Mouse (Mus musculus) hindbrain, embryonic 10.5 days (tissue): ENCODE data around the gene Tbx21. TPM values are rescaled to one million over a fixed set of nuclear protein-coding genes. Genes with fewer than 3 reads are reported as not detected.

Experiments used
- polyA plus RNA-seq: library from polyadenylated mRNA; unstranded; fragments of >200 nt; fragmentation: Nextera tagmentation; extraction: Ambion mirVana; gene quantifications from 2 replicates; pipeline ENCODE4 v1.2.1, GENCODE M21; 2016

The Tbx21 gene
- polyA plus RNA-seq, 1 experiment from 2014 or later: 0.29 TPM

Other genes with a start within 250 kb of the Tbx21 start
- 112 and 124 TPM in 2 replicates for gene Cdk5rap3, start 198.8 kb downstream of the Tbx21 start, polyA plus RNA-seq
- gene Prr15l, start 187.2 kb downstream of the Tbx21 start, polyA plus RNA-seq: 0.37 and 0.75 TPM in 2 replicates
- 31.4 and 36.4 TPM in 2 replicates for gene Pnpo, start 171.3 kb downstream of the Tbx21 start, polyA plus RNA-seq
- 29.5 and 31.4 TPM in 2 replicates for gene Sp2, start 132.4 kb downstream of the Tbx21 start, polyA plus RNA-seq
- gene Sp6, start 101.9 kb downstream of the Tbx21 start, polyA plus RNA-seq: 1.6 and 2.3 TPM in 2 replicates
- 38.3 and 39.4 TPM in 2 replicates for gene Scrn2, start 85.4 kb downstream of the Tbx21 start, polyA plus RNA-seq
- 3.5 and 6.8 TPM in 2 replicates for gene Lrrc46, start 73.9 kb downstream of the Tbx21 start, polyA plus RNA-seq
- gene Mrpl10, start 73.8 kb downstream of the Tbx21 start, polyA plus RNA-seq: 78.9 and 80.7 TPM in 2 replicates
- gene Osbpl7, start 64.7 kb downstream of the Tbx21 start, polyA plus RNA-seq: 9.4 and 10.7 TPM in 2 replicates
- gene Tbkbp1, start 36.2 kb upstream of the Tbx21 start, polyA plus RNA-seq: 3.6 and 6.4 TPM in 2 replicates
- 62.5 and 88.4 TPM in 2 replicates for gene Kpnb1, start 72.5 kb upstream of the Tbx21 start, polyA plus RNA-seq
- 98.7 and 103 TPM in 2 replicates for gene Npepps, start 165.3 kb upstream of the Tbx21 start, polyA plus RNA-seq
- gene Mrpl45, start 200.4 kb upstream of the Tbx21 start, polyA plus RNA-seq: 50.8 and 63.5 TPM in 2 replicates
- gene Gpr179, start 236.7 kb upstream of the Tbx21 start, polyA plus RNA-seq: 0.07 and 0.09 TPM in 2 replicates
- 3.9 and 4.6 TPM in 2 replicates for gene Socs7, start 247.2 kb upstream of the Tbx21 start, polyA plus RNA-seq